Mouse (Mus musculus): ENCODE data around the gene Tbce. TPM values are rescaled to one million over a fixed set of nuclear protein-coding genes. Genes with fewer than 3 reads are reported as not detected.
"Not testable (repeated sequence)": the region's sequence is repeated elsewhere in the genome, so short reads cannot be mapped to it uniquely, and the experiment has no call there.

The Tbce gene
- polyA plus RNA-seq, 1 experiment, result 13.9 TPM

DNA sequence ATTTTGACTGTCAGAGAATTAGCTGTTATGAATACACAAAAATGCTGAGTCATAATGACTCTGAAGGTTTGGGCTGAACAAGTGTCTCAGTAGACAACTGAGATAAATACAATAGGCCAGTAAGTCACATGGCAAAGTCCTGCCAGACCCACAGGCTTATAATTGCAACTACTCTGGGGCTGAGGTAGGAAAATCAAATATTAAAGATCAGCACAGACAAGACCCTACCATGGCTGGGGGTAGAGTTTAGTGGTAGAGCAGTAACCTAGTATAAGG lies 5.4 kb downstream of the Tbce start:
- Histone ChIP-seq H3K27me3 (ENCODE audit: control insufficient read depth, insufficient read depth, low read length) (no peaks in the 10 kb centered on the region), H3K27ac (ENCODE audit: insufficient read depth, low read length) (no peak overlapping the region)

GRCm38 (mm10) chr13:14033309-14034072 lies 5.9 kb downstream of the Tbce start:
- no peak overlapping the region for H3K4me3 ChIP-seq (ENCODE audit: extremely low read depth, insufficient read depth, insufficient read length)
- no peak overlapping the region for H3K27ac ChIP-seq (ENCODE audit: insufficient read depth, low read length)
- TF ChIP-seq CTCF (IDR thresholded peaks at IDR 0.05; ENCODE audit: extremely low read depth, insufficient read depth, insufficient read length, insufficient replicate concordance) (no peak), POLR2A (IDR thresholded peaks at IDR 0.05; ENCODE audit: low read depth, low read length) (no peak)
- 71% methylated on average over 5 of the region's 5 CpGs for WGBS
- 0 out of 2 replicates have a peak, but pooled peaks cover 3% of the 10 kb centered on the region for H3K36me3 ChIP-seq (ENCODE audit: control insufficient read depth, insufficient read depth, low read length)
- H3K4me1 ChIP-seq (ENCODE audit: control insufficient read depth, insufficient read depth, insufficient read length), result no peaks in the 10 kb centered on the region; the same call in 1 of the 2 replicates
- no peaks in the 10 kb centered on the region for H3K27me3 ChIP-seq (ENCODE audit: control insufficient read depth, insufficient read depth, low read length)
- no peak for DNase-seq (ENCODE audit: low read depth in 1 of 2, low spot score in 2 of 2)

More for the DNA sequence above, 5.4 kb downstream of the Tbce start:
- Histone ChIP-seq H3K4me3 (ENCODE audit: extremely low read depth, insufficient read depth, insufficient read length) (no peak overlapping the region), H3K4me1 (ENCODE audit: control insufficient read depth, insufficient read depth, insufficient read length) (no peaks in the 10 kb centered on the region; the same call in 1 of the 2 replicates), H3K36me3 (ENCODE audit: control insufficient read depth, insufficient read depth, low read length) (0 out of 2 replicates have a peak, but pooled peaks cover 3% of the 10 kb centered on the region)
- no peak for DNase-seq (ENCODE audit: low read depth in 1 of 2, low spot score in 2 of 2)
- TF ChIP-seq CTCF (IDR thresholded peaks at IDR 0.05; ENCODE audit: extremely low read depth, insufficient read depth, insufficient read length, insufficient replicate concordance) (no peak), POLR2A (IDR thresholded peaks at IDR 0.05; ENCODE audit: low read depth, low read length) (no peak)

DNA sequence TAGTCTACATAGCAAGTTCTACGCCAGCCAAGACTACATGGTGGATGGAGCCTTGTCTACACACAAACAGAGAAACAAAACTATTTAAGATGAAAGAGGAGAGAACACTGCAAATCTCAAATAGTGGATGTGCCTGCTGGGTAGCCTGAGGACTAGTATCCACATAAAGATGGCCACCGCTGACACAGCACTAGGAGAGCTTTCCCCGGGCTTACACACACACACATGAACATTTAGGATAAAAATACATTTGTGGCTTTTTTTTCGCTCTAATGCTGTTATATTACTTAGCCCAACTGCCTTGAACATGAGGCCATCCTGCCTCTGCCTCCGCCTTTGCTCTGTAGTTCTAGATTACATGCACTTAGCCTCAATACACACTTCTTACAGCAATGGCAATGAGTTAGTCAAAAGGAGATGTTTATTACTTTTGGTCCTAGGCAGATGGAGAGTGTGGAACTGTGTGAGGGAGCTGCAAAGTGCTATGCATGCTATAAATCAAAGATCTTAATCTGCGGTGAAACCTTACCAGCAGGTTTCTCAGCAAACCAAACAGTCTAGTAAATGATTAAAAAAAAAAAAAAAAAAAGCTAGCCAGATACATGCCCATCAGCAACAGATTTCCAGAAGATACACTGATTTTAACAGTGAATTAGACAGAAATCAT lies 13.2 kb downstream of the Tbce start:
- H3K4me3 ChIP-seq (ENCODE audit: extremely low read depth, insufficient read depth, insufficient read length), result no peak overlapping the region
- H3K27me3 ChIP-seq (ENCODE audit: control insufficient read depth, insufficient read depth, low read length), result no peaks in the 10 kb centered on the region
- no peak for TF ChIP-seq CTCF (IDR thresholded peaks at IDR 0.05; ENCODE audit: extremely low read depth, insufficient read depth, insufficient read length, insufficient replicate concordance)
- H3K4me1 ChIP-seq (ENCODE audit: control insufficient read depth, insufficient read depth, insufficient read length), result no peaks in the 10 kb centered on the region
- H3K27ac ChIP-seq (ENCODE audit: insufficient read depth, low read length), result no peak overlapping the region
- no peak for DNase-seq (ENCODE audit: low read depth in 1 of 2, low spot score in 2 of 2)
- H3K36me3 ChIP-seq (ENCODE audit: control insufficient read depth, insufficient read depth, low read length), result peaks cover 13% of the 10 kb centered on the region
- 91% methylated on average over 6 of the region's 6 CpGs for WGBS

DNA sequence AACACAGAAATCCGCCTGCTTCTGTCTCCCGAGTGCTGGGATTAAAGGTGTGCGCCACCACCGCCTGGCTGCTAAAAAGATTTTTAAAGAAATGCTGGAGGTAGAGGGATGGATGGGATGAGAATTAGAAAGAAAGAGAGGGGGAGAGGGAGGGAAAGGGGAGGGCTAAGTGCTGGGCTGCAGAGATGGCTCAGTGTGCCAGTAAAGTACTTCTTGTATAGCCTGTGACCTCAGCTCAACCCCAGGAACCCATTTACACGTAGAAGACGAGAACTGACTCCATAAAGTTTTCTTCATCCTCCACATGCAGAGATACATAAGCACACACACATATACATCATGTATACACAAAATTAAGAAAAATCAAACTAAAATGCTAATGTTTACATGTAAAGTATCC lies 13.9 kb downstream of the Tbce start:
- WGBS, result 92% methylated on average over 6 of the region's 6 CpGs
- H3K27ac ChIP-seq (ENCODE audit: insufficient read depth, low read length), result no peak overlapping the region
- H3K36me3 ChIP-seq (ENCODE audit: control insufficient read depth, insufficient read depth, low read length), result peaks cover 13% of the 10 kb centered on the region
- no peaks in the 10 kb centered on the region for H3K4me1 ChIP-seq (ENCODE audit: control insufficient read depth, insufficient read depth, insufficient read length)
- no peaks in the 10 kb centered on the region for H3K27me3 ChIP-seq (ENCODE audit: control insufficient read depth, insufficient read depth, low read length)
- H3K4me3 ChIP-seq (ENCODE audit: extremely low read depth, insufficient read depth, insufficient read length), result no peak overlapping the region
- TF ChIP-seq POLR2A (IDR thresholded peaks at IDR 0.05; ENCODE audit: low read depth, low read length) (no peak), CTCF (IDR thresholded peaks at IDR 0.05; ENCODE audit: extremely low read depth, insufficient read depth, insufficient read length, insufficient replicate concordance) (no peak)
- no peak for DNase-seq (ENCODE audit: low read depth in 1 of 2, low spot score in 2 of 2)

GRCm38 (mm10) chr13:14021417-14021816 lies 18.0 kb downstream of the Tbce start:
- H3K27ac ChIP-seq (ENCODE audit: insufficient read depth, low read length); H3K4me3 ChIP-seq (ENCODE audit: extremely low read depth, insufficient read depth, insufficient read length); DNase-seq (ENCODE audit: low read depth in 1 of 2, low spot score in 2 of 2); H3K4me1 ChIP-seq (ENCODE audit: control insufficient read depth, insufficient read depth, insufficient read length); H3K27me3 ChIP-seq (ENCODE audit: control insufficient read depth, insufficient read depth, low read length): not testable (repeated sequence)
- H3K36me3 ChIP-seq (ENCODE audit: control insufficient read depth, insufficient read depth, low read length), result peaks cover 13% of the 10 kb centered on the region
- 71% methylated on average over 11 of the region's 12 CpGs for WGBS

GRCm38 (mm10) chr13:14018852-14019251 lies 20.6 kb downstream of the Tbce start:
- Histone ChIP-seq H3K4me3 (ENCODE audit: extremely low read depth, insufficient read depth, insufficient read length) (no peak overlapping the region), H3K27me3 (ENCODE audit: control insufficient read depth, insufficient read depth, low read length) (no peaks in the 10 kb centered on the region), H3K27ac (ENCODE audit: insufficient read depth, low read length) (no peak overlapping the region), H3K4me1 (ENCODE audit: control insufficient read depth, insufficient read depth, insufficient read length) (no peaks in the 10 kb centered on the region), H3K36me3 (ENCODE audit: control insufficient read depth, insufficient read depth, low read length) (peaks cover 13% of the 10 kb centered on the region)
- no peak for DNase-seq (ENCODE audit: low read depth in 1 of 2, low spot score in 2 of 2)
- TF ChIP-seq CTCF (IDR thresholded peaks at IDR 0.05; ENCODE audit: extremely low read depth, insufficient read depth, insufficient read length, insufficient replicate concordance), result no peak
- no peak for TF ChIP-seq POLR2A (IDR thresholded peaks at IDR 0.05; ENCODE audit: low read depth, low read length)
- 87% methylated on average over 3 of the region's 3 CpGs for WGBS

DNA sequence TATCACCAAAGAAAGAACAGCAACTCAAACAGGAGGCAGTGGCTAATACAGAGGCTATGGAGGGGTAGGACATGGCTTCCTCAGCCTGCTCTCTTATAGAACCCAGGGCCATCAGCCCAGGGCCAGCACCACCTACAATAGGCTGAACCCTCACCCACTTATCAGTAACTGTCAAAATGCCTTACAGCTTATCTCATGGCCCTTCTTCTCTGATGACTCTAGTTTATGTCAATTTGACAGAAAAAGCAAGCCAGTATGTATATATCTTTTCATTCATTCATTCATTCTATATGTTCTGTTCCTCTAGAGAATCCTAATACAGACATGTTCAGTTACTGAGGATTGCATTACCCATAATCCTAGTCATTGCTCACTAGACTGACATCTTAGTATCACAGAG lies 21.2 kb downstream of the Tbce start:
- H3K4me1 ChIP-seq (ENCODE audit: control insufficient read depth, insufficient read depth, insufficient read length), result no peaks in the 10 kb centered on the region
- peaks cover 13% of the 10 kb centered on the region for H3K36me3 ChIP-seq (ENCODE audit: control insufficient read depth, insufficient read depth, low read length)
- H3K27ac ChIP-seq (ENCODE audit: insufficient read depth, low read length), result no peak overlapping the region
- H3K27me3 ChIP-seq (ENCODE audit: control insufficient read depth, insufficient read depth, low read length), result no peaks in the 10 kb centered on the region
- TF ChIP-seq CTCF (IDR thresholded peaks at IDR 0.05; ENCODE audit: extremely low read depth, insufficient read depth, insufficient read length, insufficient replicate concordance) (no peak), POLR2A (IDR thresholded peaks at IDR 0.05; ENCODE audit: low read depth, low read length) (no peak)
- no peak for DNase-seq (ENCODE audit: low read depth in 1 of 2, low spot score in 2 of 2)
- no peak overlapping the region for H3K4me3 ChIP-seq (ENCODE audit: extremely low read depth, insufficient read depth, insufficient read length)

Data from spleen, adult 2 months (tissue).